Mouse (Mus musculus) G1E (cell line): ENCODE data around the gene Lgals7. TPM values are rescaled to one million over a fixed set of nuclear protein-coding genes. Genes with fewer than 3 reads are reported as not detected.
A peak's percentile ranks its signal among the peaks of the same experiment; 100 is the strongest.
"Not testable (repeated sequence)": the region's sequence is repeated elsewhere in the genome, so short reads cannot be mapped to it uniquely, and the experiment has no call there.

Experiments
- ATAC-seq: 2 replicates; pipeline ENCODE4 v1.8.0; 2016; ENCODE audit warnings: mild to moderate bottlenecking; ENCODE audit not compliant: insufficient number of reproducible peaks, poor library complexity, low FRiP score, severe bottlenecking; ENCODE audit errors: extremely low read depth
- DNase-seq: peaks from one replicate; pipeline ENCODE4 v3.0.0; 2012; ENCODE audit warnings: low spot score
- H3K27me3 ChIP-seq: 2 replicates; pipeline ENCODE4 v1.6.1; 2012; ENCODE audit warnings: mild to moderate bottlenecking, low read length, inconsistent platforms; ENCODE audit not compliant: insufficient read depth
- H3K36me3 ChIP-seq: replicated peaks from 2 replicates; pipeline ENCODE3; 2012; ENCODE audit warnings: mild to moderate bottlenecking, inconsistent platforms
- H3K4me1 ChIP-seq: 2 replicates; pipeline ENCODE4 v1.6.1; 2012; ENCODE audit warnings: low read depth, low read length, inconsistent platforms, mixed read lengths; ENCODE audit not compliant: insufficient read depth
- H3K4me3 ChIP-seq: 2 replicates; pipeline ENCODE4 v1.5.1; 2012; ENCODE audit warnings: low read depth, mild to moderate bottlenecking, inconsistent platforms, low read length, moderate library complexity, mixed read lengths
- H3K9me3 ChIP-seq: replicated peaks from 2 replicates; pipeline ENCODE4 v1.6.1; 2012; ENCODE audit warnings: inconsistent platforms
- CTCF ChIP-seq: IDR thresholded peaks from 2 replicates; pipeline ENCODE4 v1.5.1; 2012; ENCODE audit warnings: low read depth, low read length, inconsistent platforms, mixed read lengths
- GATA1 ChIP-seq: IDR thresholded peaks from 2 replicates; pipeline ENCODE4 v1.6.1; 2012; ENCODE audit warnings: borderline replicate concordance, low read length, inconsistent platforms, mixed read lengths
- GATA2 ChIP-seq: IDR thresholded peaks from 2 replicates; pipeline ENCODE4 v1.6.1; 2012; ENCODE audit warnings: low read depth, low read length, inconsistent platforms, borderline replicate concordance
- POLR2AphosphoS5 ChIP-seq: IDR thresholded peaks from 2 replicates; pipeline ENCODE4 v1.6.1; 2012; ENCODE audit warnings: low read depth, low read length, inconsistent platforms; ENCODE audit not compliant: insufficient replicate concordance
- TAL1 ChIP-seq: conservative IDR thresholded peaks from 2 replicates; pipeline ENCODE4 v1.6.1; 2012; ENCODE audit warnings: low read depth, low read length, inconsistent platforms, mixed read lengths
- polyA plus RNA-seq: library from polyadenylated mRNA; stranded (reverse); fragments of >175 nt; gene quantifications from 2 replicates; pipeline ENCODE4 v1.2.3, GENCODE M21; 2012
- total RNA-seq, 2 experiments: library from RNA; stranded (forward) in 1 of 2; stranded (reverse) in 1 of 2; fragments of 200-1000 nt in 1 of 2; fragments of >200 nt in 1 of 2; fragmentation: Nextera tagmentation in 1 of 2; gene quantifications; 2 replicates each; pipeline ENCODE4 v1.2.3; 2014 to 2017

Gene Lgals7
- total and polyA plus RNA-seq, 3 experiments, result 0.27 to 0.49 TPM; not detected in 1

DNA sequence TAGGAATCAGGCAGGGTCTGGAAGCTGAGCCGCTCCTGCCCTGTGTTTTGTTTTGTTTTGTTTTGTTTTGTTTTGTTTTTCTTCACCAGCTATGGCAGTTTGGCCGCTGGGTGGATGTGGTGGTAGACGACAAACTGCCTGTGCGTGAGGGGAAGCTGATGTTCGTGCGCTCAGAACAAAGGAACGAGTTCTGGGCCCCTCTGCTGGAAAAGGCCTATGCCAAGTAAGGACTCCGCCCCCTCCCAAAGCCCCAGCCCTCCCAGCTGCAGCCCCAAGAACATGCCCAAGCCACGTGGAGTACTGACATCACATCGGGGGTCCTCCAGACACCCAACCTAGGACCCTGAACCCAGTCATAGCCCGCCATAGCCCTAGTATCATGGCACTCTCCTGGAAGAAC lies 19.4 kb downstream of the Lgals7 start:
- no peak for ATAC-seq
- Histone ChIP-seq H3K4me3 (no peak overlapping the region), H3K36me3 (no peaks in the 10 kb centered on the region), H3K27me3 (peaks cover 13% of the 10 kb centered on the region; the same call in 1 of the 2 replicates), H3K4me1 (peaks cover 5% of the 10 kb centered on the region; the same call in 1 of the 2 replicates), H3K9me3 (no peaks in the 10 kb centered on the region)
- DNase-seq, result no peak
- no peak for TF ChIP-seq GATA1
- no peak for TF ChIP-seq CTCF
- TF ChIP-seq GATA2, result no peak
- no peak for TF ChIP-seq POLR2AphosphoS5
- no peak for TF ChIP-seq TAL1

DNA sequence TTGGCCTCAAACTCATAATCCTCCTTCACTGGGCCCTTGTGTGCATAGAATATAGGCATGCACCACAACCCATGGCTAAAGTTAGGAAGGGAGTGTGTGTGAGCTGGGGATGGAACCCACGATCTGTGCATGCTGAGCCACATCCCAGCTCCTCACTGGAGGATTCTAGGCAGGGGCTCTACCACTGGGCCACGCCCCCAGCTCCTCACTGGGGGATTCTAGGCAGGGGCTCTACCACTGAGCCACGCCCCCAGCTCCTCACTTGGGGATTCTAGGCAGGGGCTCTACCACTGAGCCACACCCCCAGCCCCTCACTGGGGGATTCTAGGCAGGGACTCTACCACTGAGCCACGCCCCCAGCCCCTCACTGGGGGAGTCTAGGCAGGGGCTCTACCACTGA lies 20.1 kb downstream of the Lgals7 start:
- H3K9me3 ChIP-seq, H3K36me3 ChIP-seq, H3K4me3 ChIP-seq, H3K4me1 ChIP-seq, ATAC-seq, DNase-seq: not testable (repeated sequence)
- peaks cover 12% of the 10 kb centered on the region; the same call in 1 of the 2 replicates for H3K27me3 ChIP-seq

DNA sequence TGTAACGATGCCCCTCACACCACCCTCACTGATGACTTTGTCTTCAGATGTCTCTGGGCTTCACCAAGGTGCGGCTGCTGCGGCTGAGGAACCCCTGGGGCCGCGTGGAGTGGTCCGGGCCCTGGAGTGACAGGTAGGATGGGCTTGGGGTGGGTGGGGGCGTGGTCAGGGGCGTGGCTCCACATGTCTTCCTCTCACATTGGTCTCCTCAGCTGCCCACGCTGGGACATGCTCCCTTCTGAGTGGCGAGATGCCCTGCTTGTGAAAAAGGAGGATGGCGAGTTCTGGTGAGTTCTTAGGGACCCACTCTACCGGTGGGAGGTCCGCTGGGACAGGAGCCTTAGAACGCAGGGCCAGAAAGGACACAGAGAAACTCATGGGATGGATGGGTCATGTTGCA lies 22.8 kb downstream of the Lgals7 start:
- H3K9me3 ChIP-seq, result no peaks in the 10 kb centered on the region
- DNase-seq (no peak), ATAC-seq (no peak)
- no peak for TF ChIP-seq POLR2AphosphoS5
- no peak for TF ChIP-seq GATA2
- TF ChIP-seq GATA1, result no peak
- TF ChIP-seq CTCF, result no peak
- TF ChIP-seq TAL1, result no peak
- no peak overlapping the region for H3K4me3 ChIP-seq
- H3K4me1 ChIP-seq, result no peaks in the 10 kb centered on the region
- peaks cover 19% of the 10 kb centered on the region for H3K36me3 ChIP-seq
- peaks cover 8% of the 10 kb centered on the region; the same call in 1 of the 2 replicates for H3K27me3 ChIP-seq

DNA sequence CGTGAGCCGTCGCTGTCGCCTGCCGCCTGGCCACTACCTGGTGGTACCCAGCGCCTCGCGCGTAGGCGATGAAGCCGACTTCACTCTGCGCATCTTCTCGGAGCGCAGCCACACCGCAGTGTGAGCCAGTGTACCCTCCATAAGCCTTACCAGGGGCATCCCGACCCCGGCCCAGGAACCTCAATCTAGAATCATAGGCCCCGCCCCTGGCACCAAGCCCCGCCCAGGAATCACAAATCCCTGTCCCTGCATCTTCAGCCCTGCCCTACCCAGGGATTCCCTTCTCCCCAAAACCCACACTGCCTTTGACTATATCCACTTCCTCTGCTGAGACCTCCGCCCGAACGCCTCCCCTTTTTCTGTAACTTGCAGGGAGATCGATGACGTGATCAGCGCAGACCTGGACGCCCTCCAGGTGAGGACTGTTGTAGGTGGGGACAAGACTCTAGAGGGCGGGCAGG lies 25.1 kb downstream of the Lgals7 start:
- 0 out of 2 replicates have a peak, but pooled peaks cover 5% of the 10 kb centered on the region for H3K4me1 ChIP-seq
- peaks cover 6% of the 10 kb centered on the region; the same call in 1 of the 2 replicates for H3K27me3 ChIP-seq
- H3K4me3 ChIP-seq, result no peak overlapping the region
- no peaks in the 10 kb centered on the region for H3K9me3 ChIP-seq
- H3K36me3 ChIP-seq, result peaks cover 40% of the 10 kb centered on the region
- ATAC-seq (no peak), DNase-seq (no peak)
- TF ChIP-seq POLR2AphosphoS5 (no peak), TAL1 (no peak), GATA2 (no peak), GATA1 (no peak), CTCF (no peak)

DNA sequence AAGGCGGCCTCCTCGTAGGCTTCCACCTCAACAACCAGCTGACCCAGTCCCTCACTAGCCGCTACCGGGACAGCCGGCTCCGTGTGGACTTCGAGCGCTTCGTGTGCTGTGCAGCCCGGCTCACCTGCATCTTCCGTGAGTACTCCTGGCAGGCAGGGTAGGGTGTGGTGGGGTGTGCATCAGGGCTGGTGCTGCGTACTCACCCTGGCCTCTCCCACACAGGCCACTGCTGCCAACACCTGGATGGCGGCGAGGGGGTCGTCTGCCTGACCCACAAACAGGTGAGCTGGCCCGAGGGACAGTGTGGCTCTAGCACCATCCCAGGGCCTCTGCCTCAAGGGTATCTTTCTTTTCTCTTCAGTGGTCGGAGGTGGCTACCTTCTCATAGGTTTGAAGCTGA lies 28.9 kb downstream of the Lgals7 start:
- DNase-seq (no peak), ATAC-seq (no peak)
- H3K36me3 ChIP-seq, result peaks cover 78% of the 10 kb centered on the region
- H3K4me1 ChIP-seq, result peaks cover 10% of the 10 kb centered on the region; the same call in 1 of the 2 replicates
- 0 out of 2 replicates have a peak, but pooled peaks cover 2% of the 10 kb centered on the region for H3K27me3 ChIP-seq
- no peak for TF ChIP-seq GATA1
- TF ChIP-seq POLR2AphosphoS5, result no peak
- TF ChIP-seq TAL1, result no peak
- no peak for TF ChIP-seq CTCF
- no peak for TF ChIP-seq GATA2
- no peak overlapping the region for H3K4me3 ChIP-seq
- H3K9me3 ChIP-seq, result no peaks in the 10 kb centered on the region

DNA sequence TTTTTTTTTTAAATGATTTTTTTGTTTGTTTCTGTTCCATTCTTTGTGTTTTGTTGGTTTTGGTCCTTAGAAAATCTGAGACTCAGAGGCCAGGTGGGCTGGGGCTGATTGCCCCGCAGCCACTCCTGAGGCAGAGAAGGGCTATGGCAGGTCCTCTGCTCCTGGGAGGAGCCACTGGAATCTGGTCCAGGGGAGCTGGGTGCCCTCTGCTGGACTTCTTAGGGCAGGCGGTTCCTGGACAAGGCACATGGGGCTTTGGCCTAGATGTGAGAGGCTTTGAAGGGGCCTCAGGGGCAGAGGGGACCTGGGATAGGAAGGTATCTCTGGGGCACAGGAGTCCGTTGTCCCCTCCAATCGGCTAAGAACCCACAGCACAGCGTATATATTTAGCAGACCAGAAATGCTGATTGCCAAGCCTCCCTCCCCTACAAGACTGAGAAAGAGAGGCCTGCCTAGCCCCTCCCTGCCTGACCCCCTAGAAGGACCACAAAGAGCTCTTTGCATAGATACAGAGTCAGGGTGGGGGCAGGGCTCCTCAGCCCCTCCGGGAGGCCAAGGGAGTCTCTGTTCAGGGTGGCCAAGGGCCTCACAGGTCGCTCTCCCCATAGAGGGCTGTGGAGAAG lies 30.1 kb downstream of the Lgals7 start:
- no peak for ATAC-seq
- Histone ChIP-seq H3K9me3 (no peaks in the 10 kb centered on the region), H3K27me3 (no peaks in the 10 kb centered on the region), H3K4me3 (no peak overlapping the region), H3K4me1 (peaks cover 10% of the 10 kb centered on the region; the same call in 1 of the 2 replicates), H3K36me3 (peaks cover 90% of the 10 kb centered on the region)
- peak; percentile 46 for DNase-seq
- TF ChIP-seq CTCF (no peak), GATA2 (no peak), POLR2AphosphoS5 (no peak)

DNA sequence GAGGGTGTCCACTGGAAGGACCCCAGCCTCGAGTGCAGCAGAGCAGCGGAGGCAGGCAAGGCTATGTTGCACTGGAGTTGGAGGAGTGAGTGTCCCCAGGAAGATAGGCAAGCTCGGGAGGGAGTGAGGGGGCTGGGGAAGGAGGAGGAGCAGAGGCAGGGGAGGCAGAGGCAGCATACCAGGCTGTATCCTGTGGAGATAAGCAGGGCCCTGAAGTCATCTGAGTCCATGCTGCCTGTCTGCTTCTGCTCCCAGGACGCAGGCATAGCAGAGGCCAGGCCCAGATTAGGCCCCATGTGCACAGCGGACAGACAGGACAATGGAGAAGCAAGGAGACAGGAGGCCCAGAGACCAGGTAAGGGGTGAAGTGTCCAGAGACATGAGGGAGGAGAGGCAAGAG lies 31.3 kb downstream of the Lgals7 start:
- Histone ChIP-seq H3K9me3 (no peaks in the 10 kb centered on the region), H3K4me3 (no peak overlapping the region), H3K27me3 (no peaks in the 10 kb centered on the region), H3K36me3 (peaks cover 98% of the 10 kb centered on the region), H3K4me1 (peaks cover 10% of the 10 kb centered on the region; the same call in 1 of the 2 replicates)
- DNase-seq (no peak), ATAC-seq (no peak)
- TF ChIP-seq TAL1 (no peak), GATA1 (no peak), CTCF (no peak), GATA2 (no peak), POLR2AphosphoS5 (no peak)
